Mouse (Mus musculus): ENCODE measurements around the gene Thegl. TPM values are rescaled to one million over a fixed set of nuclear protein-coding genes. Genes with fewer than 3 reads are reported as not detected.
A peak's percentile ranks its signal among the peaks of the same experiment; 100 is the strongest.
"Not testable (repeated sequence)": the region's sequence is repeated elsewhere in the genome, so short reads cannot be mapped to it uniquely, and the experiment has no call there.

The Thegl gene
- total RNA-seq, 2 experiments from 2014 or later, result not detected

DNA sequence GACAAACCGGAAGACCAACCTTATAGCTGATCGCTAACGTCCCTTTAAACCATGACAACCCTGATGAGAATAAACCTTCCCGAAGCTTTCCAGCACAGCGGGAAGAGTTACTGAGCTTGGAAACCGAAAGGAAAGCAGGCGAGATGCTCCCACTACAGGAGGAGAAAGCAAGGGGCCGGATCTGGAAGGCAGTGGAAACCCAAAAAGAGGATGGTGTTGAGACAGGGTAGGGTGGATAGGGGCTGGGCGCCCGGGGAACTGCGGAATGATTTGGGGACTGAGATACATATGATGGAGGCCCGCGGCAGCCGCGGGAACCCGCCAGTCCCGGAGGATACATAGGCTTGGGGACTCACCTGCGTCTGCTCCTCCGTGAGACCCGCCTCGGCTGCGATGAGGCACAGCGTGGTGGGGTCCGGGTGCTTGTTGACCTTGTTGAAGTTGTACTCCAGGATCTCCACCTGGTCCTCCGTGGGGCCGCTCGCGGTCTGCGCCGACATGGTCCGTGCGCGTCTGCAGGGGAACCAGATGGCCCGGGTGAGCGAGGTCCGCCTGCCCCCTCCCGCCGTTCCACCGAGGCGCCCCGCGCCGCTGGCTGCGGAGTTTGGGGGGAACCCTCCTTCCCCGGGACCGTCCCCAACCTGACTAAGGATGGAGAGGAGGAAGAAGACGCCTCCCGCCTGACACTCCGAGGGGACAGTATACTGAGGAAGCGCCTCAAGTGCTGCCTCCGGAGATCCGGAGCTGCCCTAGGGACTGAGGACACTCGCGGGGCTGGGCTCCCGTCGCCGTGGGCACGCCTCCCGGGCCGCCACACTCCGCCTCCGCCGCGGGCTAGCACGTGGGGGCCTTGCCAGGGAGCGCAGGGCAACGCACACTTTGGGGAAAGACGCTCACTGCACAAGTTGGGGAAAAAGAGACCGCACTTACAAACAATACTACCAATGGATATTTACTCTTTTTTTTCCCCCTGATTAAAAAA is 79.0 kb downstream of the Thegl start:
- DNase-seq (ENCODE audit: low spot score in 2 of 2), result peak; percentile 60 to 77

- DNase-seq (ENCODE audit: low spot score in 2 of 2), result not testable (repeated sequence)
Observed at GRCm38 (mm10) chr5:77096194-77096593, 80.4 kb downstream of the Thegl start.

GRCm38 (mm10) chr5:77097686-77098085 is 81.9 kb downstream of the Thegl start:
- no peak for DNase-seq (ENCODE audit: low spot score in 2 of 2)

- no peak for DNase-seq (ENCODE audit: low spot score in 2 of 2)
Observed at GRCm38 (mm10) chr5:77098874-77099273, 83.1 kb downstream of the Thegl start.

- DNase-seq (ENCODE audit: low spot score in 2 of 2), result no peak
Observed at GRCm38 (mm10) chr5:77099317-77099996, 83.6 kb downstream of the Thegl start.

GRCm38 (mm10) chr5:77099997-77100380 is 84.2 kb downstream of the Thegl start:
- no peak for DNase-seq (ENCODE audit: low spot score in 2 of 2)

DNA sequence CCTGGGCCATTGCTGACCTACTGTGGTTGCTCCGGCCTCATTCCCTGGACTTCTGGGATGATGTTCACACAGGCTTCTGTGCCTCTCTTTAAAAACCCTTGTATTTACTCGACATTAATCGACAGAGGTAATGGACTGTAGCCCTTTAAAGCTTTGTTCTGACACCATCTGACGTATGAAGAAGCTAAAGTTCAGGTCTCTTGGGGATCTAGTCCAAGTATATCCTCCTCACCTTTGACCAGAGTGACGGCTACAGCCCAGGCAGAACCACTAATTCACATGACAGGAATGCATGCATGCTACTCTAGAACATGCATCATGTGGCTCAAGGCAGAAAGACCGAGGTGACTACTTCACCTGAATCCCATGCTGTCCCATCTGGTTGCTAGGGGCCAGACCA is 84.9 kb downstream of the Thegl start:
- no peak for DNase-seq (ENCODE audit: low spot score in 2 of 2)

DNA sequence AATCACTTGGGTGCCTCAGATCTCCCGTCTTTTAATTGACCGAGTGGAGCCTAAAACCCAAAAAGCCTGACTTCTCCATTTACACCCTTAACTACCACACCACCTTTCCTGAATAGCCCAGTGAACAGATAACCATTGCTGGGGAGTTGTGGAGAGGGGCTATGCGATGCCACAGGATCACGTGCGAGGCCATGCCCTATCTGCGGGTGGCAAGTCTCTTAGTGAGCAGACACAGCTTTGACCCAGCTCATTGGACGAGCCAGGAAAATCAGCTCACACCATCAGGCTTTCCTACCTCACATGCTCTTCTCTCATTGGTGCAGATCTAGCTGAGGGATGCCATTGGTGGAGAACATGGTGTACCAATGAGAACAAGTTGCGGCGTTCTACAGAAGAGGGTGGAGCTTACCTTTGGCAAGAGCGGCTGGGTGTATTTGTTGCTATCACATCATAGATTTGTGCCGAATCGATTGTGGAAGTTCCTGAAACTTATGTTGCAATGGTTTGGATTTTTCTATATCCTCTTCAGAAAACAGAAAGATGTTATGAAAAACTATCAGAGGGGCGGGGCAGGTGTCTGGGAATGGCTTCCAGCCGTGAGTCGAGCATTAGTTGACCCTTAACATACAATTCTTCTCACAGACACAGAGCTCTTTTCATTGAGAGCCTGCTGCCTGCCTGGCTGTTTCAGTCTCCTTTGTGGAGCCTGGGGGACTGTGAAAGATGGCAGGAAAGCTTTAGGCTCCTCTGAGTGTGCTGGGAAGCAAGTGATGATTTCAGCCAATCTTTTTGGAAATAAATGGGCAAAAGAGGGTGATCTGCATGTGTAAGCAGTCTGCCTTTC is 86.9 kb downstream of the Thegl start:
- DNase-seq (ENCODE audit: low spot score in 2 of 2), result no peak

DNA sequence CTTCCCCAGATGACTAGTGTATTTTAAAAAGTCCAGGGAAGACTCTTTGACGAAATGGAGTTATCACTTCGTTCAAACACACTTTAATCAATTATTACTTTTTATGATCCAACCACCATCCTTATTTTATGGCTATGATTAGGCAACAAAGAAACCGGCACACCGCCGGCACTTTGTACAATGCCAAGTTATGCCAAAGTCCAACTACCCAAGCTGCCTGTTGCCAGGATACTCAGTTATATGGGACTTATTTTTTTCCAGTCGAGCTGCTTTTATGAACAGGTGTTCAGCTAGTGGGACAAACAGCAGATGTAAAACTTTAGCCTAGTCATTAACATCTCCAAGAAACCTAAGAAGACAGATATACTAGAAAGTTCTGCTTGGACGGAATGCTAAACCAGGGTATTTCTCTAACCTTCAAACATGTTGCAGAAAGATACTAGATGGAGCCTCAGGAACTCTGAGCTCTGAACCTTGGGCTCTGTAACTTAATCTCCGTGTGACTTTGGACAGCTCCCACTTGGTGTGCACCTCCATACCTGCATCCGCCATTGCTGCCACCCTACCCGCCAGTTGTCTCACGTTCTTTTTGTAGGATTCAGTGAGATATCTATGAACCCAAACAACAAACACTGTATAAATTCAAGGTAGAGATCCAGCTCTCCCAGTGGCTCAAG is 91.5 kb downstream of the Thegl start:
- DNase-seq (ENCODE audit: low spot score in 2 of 2), result no peak

GRCm38 (mm10) chr5:77108806-77109205 is 93.0 kb downstream of the Thegl start:
- DNase-seq (ENCODE audit: low spot score in 2 of 2), result no peak

- DNase-seq (ENCODE audit: low spot score in 2 of 2), result no peak
Observed at GRCm38 (mm10) chr5:77109814-77110213, 94.0 kb downstream of the Thegl start.

Other genes starting within 250 kb of the Thegl start
- 10 to 100 TPM; 12.4 to 16.0 TPM for gene Aasdh, start 110.5 kb upstream of the Thegl start, total RNA-seq (2021)
- 100 to 1,000 TPM; 150 to 154 TPM for gene Paics, start 64.7 kb upstream of the Thegl start, total RNA-seq (2021)
- 10 to 100 TPM; 35.6 to 39.2 TPM for gene Ppat, start 64.4 kb upstream of the Thegl start, total RNA-seq (2021)
- 10 to 100 TPM; 84.2 to 86.6 TPM for gene Srp72, start 41.3 kb upstream of the Thegl start, total RNA-seq (2021)
- not detected for gene Arl9, start 12.0 kb upstream of the Thegl start, total RNA-seq (2021)
- gene Hopx, start 99.1 kb downstream of the Thegl start, total RNA-seq (2021), result 10 to 100 TPM; 15.1 to 16.1 TPM
- gene Spink2, start 195.4 kb downstream of the Thegl start, total RNA-seq (2021), result 1 to 10 TPM; 2.7 to 4.0 TPM
- gene Rest, start 249.5 kb downstream of the Thegl start, total RNA-seq (2021), result 10 to 100 TPM; 26.3 to 26.4 TPM

All from gastrocnemius, postnatal 4 days (tissue).